Mouse (Mus musculus): ENCODE measurements at regions not wholly inside any gene's neighbourhood (a gene's known extent, or its start where the extent isn't known, plus 50 kb on each side); places are given as distances from the start of the nearest gene placed in this dataset.

DNA sequence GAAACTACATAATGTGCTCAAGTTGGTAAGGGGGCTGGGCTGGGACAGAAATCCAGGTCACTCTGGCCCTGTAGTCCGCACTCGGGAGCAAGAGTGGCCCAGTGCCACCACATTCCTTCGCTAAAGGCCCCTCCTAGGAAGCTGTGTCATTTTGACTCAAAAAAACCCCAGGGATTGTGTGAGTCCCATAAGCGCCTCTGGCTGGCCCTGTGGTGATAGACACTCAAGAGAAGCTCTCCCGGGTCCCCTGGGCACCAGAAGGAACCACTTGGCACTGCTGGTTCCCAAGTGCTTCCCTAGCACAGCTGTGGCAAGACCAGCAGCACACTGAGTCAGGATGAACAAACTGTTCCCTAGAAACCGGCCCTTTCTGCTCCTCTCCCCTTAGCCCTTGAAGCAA, 93.1 kb upstream of the Smarca2 start:
- Histone ChIP-seq H3K4me3 (ENCODE audit: control insufficient read depth in 1 of 2, insufficient read depth in 1 of 2, low read depth in 2 of 2, low read length in 2 of 2) (no peak overlapping the region), H3K27me3 (ENCODE audit: control insufficient read depth in 1 of 2, insufficient read depth in 2 of 2, low read length in 2 of 2) (no peaks in the 10 kb centered on the region), H3K9ac (ENCODE audit: control insufficient read depth, low read depth, low read length, poor library complexity, severe bottlenecking) (no peak overlapping the region), H3K27ac (ENCODE audit: control insufficient read depth, low read depth, low read length) (no peak overlapping the region), H3K4me1 (ENCODE audit: control insufficient read depth in 1 of 2, insufficient read depth in 2 of 2, low read length in 2 of 2) (no peaks in the 10 kb centered on the region), H3K79me2 (ENCODE audit: control insufficient read depth, insufficient read depth, low read length, poor library complexity) (no peaks in the 10 kb centered on the region), H3K9me3 (replicated peaks; ENCODE audit: insufficient read depth, low read length) (no peaks in the 10 kb centered on the region), H3K36me3 (ENCODE audit: control insufficient read depth in 1 of 2, insufficient read depth in 2 of 2, low read length in 2 of 2) (no peaks in the 10 kb centered on the region)
- DNase-seq (ENCODE audit: low read depth, low spot score) = no peak
- no peak for TF ChIP-seq SIN3A (IDR thresholded peaks at IDR 0.05; ENCODE audit: low read length)
- no peak for TF ChIP-seq USF2 (IDR thresholded peaks at IDR 0.05; ENCODE audit: borderline replicate concordance in 1 of 2, insufficient read depth in 1 of 2, low read depth in 1 of 2, low read length in 2 of 2)
- TF ChIP-seq ELF1 (IDR thresholded peaks at IDR 0.05; ENCODE audit: low read depth, low read length) = no peak
- TF ChIP-seq NRF1 (IDR thresholded peaks at IDR 0.05; ENCODE audit: insufficient read depth, low read depth, low read length, poor library complexity, severe bottlenecking) = no peak
- no peak for TF ChIP-seq MAFK (IDR thresholded peaks at IDR 0.05; ENCODE audit: borderline replicate concordance, low read depth, low read length)
- no peak for TF ChIP-seq MXI1 (IDR thresholded peaks at IDR 0.05; ENCODE audit: low read depth, low read length)
- TF ChIP-seq TCF12 (IDR thresholded peaks at IDR 0.05; ENCODE audit: low read depth, low read length) = no peak
- no peak for TF ChIP-seq KAT2A (conservative IDR thresholded peaks at IDR 0.05; ENCODE audit: low read depth, low read length)
- TF ChIP-seq TBP (IDR thresholded peaks at IDR 0.05; ENCODE audit: low read depth, low read length) = no peak
- TF ChIP-seq GATA1 (IDR thresholded peaks at IDR 0.05; ENCODE audit: low read depth, low read length) = no peak
- no peak for TF ChIP-seq CTCF (IDR thresholded peaks at IDR 0.05 in 2 of 3, conservative IDR thresholded peaks at IDR 0.05 in 1 of 3; ENCODE audit: control insufficient read depth in 1 of 3, insufficient read depth in 1 of 3, low read depth in 2 of 3, low read length in 3 of 3, poor library complexity in 1 of 3, severe bottlenecking in 1 of 3)
- no peak for TF ChIP-seq MYB (IDR thresholded peaks at IDR 0.05; ENCODE audit: low read depth, low read length)
- no peak for TF ChIP-seq UBTF (IDR thresholded peaks at IDR 0.05; ENCODE audit: borderline replicate concordance, insufficient read depth, low read depth, low read length)
- no peak for TF ChIP-seq HCFC1 (IDR thresholded peaks at IDR 0.05; ENCODE audit: low read depth, low read length)
- no peak for TF ChIP-seq USF1 (IDR thresholded peaks at IDR 0.05; ENCODE audit: low read depth, low read length)

DNA sequence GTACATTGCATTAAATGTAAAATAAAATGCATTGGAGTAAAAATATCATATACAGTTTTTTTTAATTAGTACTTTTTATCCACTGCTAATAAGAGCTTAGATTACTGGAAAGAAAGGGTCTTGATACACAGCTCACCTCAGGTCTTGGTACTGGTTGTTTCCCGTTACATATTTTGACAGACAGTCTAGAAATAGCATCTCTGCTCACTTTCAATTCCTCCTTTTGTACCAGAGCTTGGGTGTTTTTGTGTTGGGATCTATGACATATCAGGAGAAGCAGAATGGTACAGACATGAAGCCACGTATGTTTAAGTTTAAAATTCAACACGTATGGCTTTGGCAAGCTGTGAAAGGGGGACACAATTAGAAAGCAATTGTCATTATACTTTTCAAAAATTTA, 80.3 kb upstream of the Smarca2 start:
- Histone ChIP-seq H3K36me3 (ENCODE audit: control insufficient read depth in 1 of 2, insufficient read depth in 2 of 2, low read length in 2 of 2) (no peaks in the 10 kb centered on the region), H3K79me2 (ENCODE audit: control insufficient read depth, insufficient read depth, low read length, poor library complexity) (no peaks in the 10 kb centered on the region), H3K27ac (ENCODE audit: control insufficient read depth, low read depth, low read length) (no peak overlapping the region), H3K9ac (ENCODE audit: control insufficient read depth, low read depth, low read length, poor library complexity, severe bottlenecking) (no peak overlapping the region), H3K9me3 (replicated peaks; ENCODE audit: insufficient read depth, low read length) (no peaks in the 10 kb centered on the region), H3K4me3 (ENCODE audit: control insufficient read depth in 1 of 2, insufficient read depth in 1 of 2, low read depth in 2 of 2, low read length in 2 of 2) (no peak overlapping the region), H3K4me1 (ENCODE audit: control insufficient read depth in 1 of 2, insufficient read depth in 2 of 2, low read length in 2 of 2) (no peaks in the 10 kb centered on the region), H3K27me3 (ENCODE audit: control insufficient read depth in 1 of 2, insufficient read depth in 2 of 2, low read length in 2 of 2) (no peaks in the 10 kb centered on the region)
- TF ChIP-seq MYB (IDR thresholded peaks at IDR 0.05; ENCODE audit: low read depth, low read length) (no peak), ETS1 (IDR thresholded peaks at IDR 0.05; ENCODE audit: low read depth, low read length) (no peak), NRF1 (IDR thresholded peaks at IDR 0.05; ENCODE audit: insufficient read depth, low read depth, low read length, poor library complexity, severe bottlenecking) (no peak), ELF1 (IDR thresholded peaks at IDR 0.05; ENCODE audit: low read depth, low read length) (no peak), MYC (IDR thresholded peaks at IDR 0.05; ENCODE audit: low read depth, low read length) (no peak), RCOR1 (IDR thresholded peaks at IDR 0.05; ENCODE audit: low read depth, low read length) (no peak), MAZ (IDR thresholded peaks at IDR 0.05; ENCODE audit: low read depth, low read length) (no peak), E2F4 (IDR thresholded peaks at IDR 0.05; ENCODE audit: borderline replicate concordance, low read depth, low read length) (no peak), JUND (IDR thresholded peaks at IDR 0.05; ENCODE audit: low read depth, low read length) (no peak), UBTF (IDR thresholded peaks at IDR 0.05; ENCODE audit: borderline replicate concordance, insufficient read depth, low read depth, low read length) (no peak), SMC3 (IDR thresholded peaks at IDR 0.05; ENCODE audit: low read depth, low read length) (no peak), NELFE (IDR thresholded peaks at IDR 0.05; ENCODE audit: low read depth, low read length) (no peak), ZMIZ1 (IDR thresholded peaks at IDR 0.05; ENCODE audit: low read depth, low read length) (no peak), KAT2A (conservative IDR thresholded peaks at IDR 0.05; ENCODE audit: low read depth, low read length) (no peak), MEF2A (IDR thresholded peaks at IDR 0.05; ENCODE audit: extremely low read depth, insufficient replicate concordance, low read depth, low read length, poor library complexity, severe bottlenecking) (no peak), MAFK (IDR thresholded peaks at IDR 0.05; ENCODE audit: borderline replicate concordance, low read depth, low read length) (no peak), CHD2 (IDR thresholded peaks at IDR 0.05; ENCODE audit: low read length) (no peak)
- DNase-seq (ENCODE audit: low read depth, low spot score) = no peak
